Mouse (Mus musculus): ENCODE measurements at regions not wholly inside any gene's neighbourhood (a gene's known extent, or its start where the extent isn't known, plus 50 kb on each side); places are given as distances from the start of the nearest gene placed in this dataset.

- ChIA-PET CTCF (interaction anchor here (0.8 kb wide), 1 partner anchor 10 kb away, joined by 3 read pairs; no protein-coding TSS in a partner anchor), POLR2A (interaction anchor here (0.6 kb wide), 1 partner anchor 562 kb away, joined by 3 read pairs; no protein-coding TSS in a partner anchor)
- DNase-seq (ENCODE audit: low read depth, low spot score) = no peak
- TF ChIP-seq CTCF (IDR thresholded peaks at IDR 0.05) = no peak
- ATAC-seq = no peak
- H3K27me3 ChIP-seq = peaks cover 34% of the 10 kb centered on the region
- in situ Hi-C loops (cut with MboI; ENCODE audit: low pct_unique_long_range_greater_than_20kb) = loop anchor here (5.0 to 25.0 kb wide), 3 partner anchors 48 to 750 kb away; partner anchors contain the start of gene Plk2
These were observed 110.1 kb upstream of the Actbl2 start for GRCm38 (mm10) chr13:111144721-111145120.

- TF ChIP-seq CTCF (IDR thresholded peaks at IDR 0.05) = no peak
- CTCF ChIA-PET = no interaction called here
- no peak for ATAC-seq
- in situ Hi-C loops (cut with MboI; ENCODE audit: low pct_unique_long_range_greater_than_20kb) = no loop called here
- POLR2A ChIA-PET = no interaction called here
- no peak for DNase-seq (ENCODE audit: low read depth, low spot score)
- peaks cover 5% of the 10 kb centered on the region for H3K27me3 ChIP-seq
These were observed 96.7 kb upstream of the Actbl2 start for GRCm38 (mm10) chr13:111157921-111158638.

GRCm38 (mm10) chr13:111159498-111159897 lies 95.3 kb upstream of the Actbl2 start:
- ATAC-seq (no peak), DNase-seq (ENCODE audit: low read depth, low spot score) (no peak)
- ChIA-PET CTCF (no interaction called here), POLR2A (no interaction called here)
- TF ChIP-seq CTCF (IDR thresholded peaks at IDR 0.05) = no peak
- H3K27me3 ChIP-seq = peaks cover 8% of the 10 kb centered on the region
- in situ Hi-C loops (cut with MboI; ENCODE audit: low pct_unique_long_range_greater_than_20kb) = no loop called here

GRCm38 (mm10) chr13:111165538-111165937 lies 89.3 kb upstream of the Actbl2 start:
- POLR2A ChIA-PET = no interaction called here
- H3K27me3 ChIP-seq = peaks cover 54% of the 10 kb centered on the region
- CTCF ChIA-PET = no interaction called here
- in situ Hi-C loops (cut with MboI; ENCODE audit: low pct_unique_long_range_greater_than_20kb) = no loop called here
- TF ChIP-seq CTCF (IDR thresholded peaks at IDR 0.05) = no peak
- ATAC-seq = no peak
- DNase-seq (ENCODE audit: low read depth, low spot score) = no peak

GRCm38 (mm10) chr13:111170269-111171165 lies 84.3 kb upstream of the Actbl2 start:
- POLR2A ChIA-PET = no interaction called here
- ATAC-seq (no peak), DNase-seq (ENCODE audit: low read depth, low spot score) (no peak)
- CTCF ChIA-PET = no interaction called here
- peaks cover 49% of the 10 kb centered on the region for H3K27me3 ChIP-seq
- no peak for TF ChIP-seq CTCF (IDR thresholded peaks at IDR 0.05)
- in situ Hi-C loops (cut with MboI; ENCODE audit: low pct_unique_long_range_greater_than_20kb) = no loop called here

GRCm38 (mm10) chr13:111179186-111179585 lies 75.6 kb upstream of the Actbl2 start:
- CTCF ChIA-PET = interaction anchor here (1.0 to 1.4 kb wide), 2 partner anchors 12 to 24 kb away, joined by 3 to 4 read pairs; no protein-coding TSS in a partner anchor
- TF ChIP-seq CTCF (IDR thresholded peaks at IDR 0.05) = no peak
- ATAC-seq (no peak), DNase-seq (ENCODE audit: low read depth, low spot score) (no peak)
- H3K27me3 ChIP-seq = peaks cover 11% of the 10 kb centered on the region
- in situ Hi-C loops (cut with MboI; ENCODE audit: low pct_unique_long_range_greater_than_20kb) = no loop called here
- POLR2A ChIA-PET = no interaction called here

GRCm38 (mm10) chr13:111183293-111183692 lies 71.5 kb upstream of the Actbl2 start:
- no peak for TF ChIP-seq CTCF (IDR thresholded peaks at IDR 0.05)
- DNase-seq (ENCODE audit: low read depth, low spot score) (no peak), ATAC-seq (no peak)
- peaks cover 6% of the 10 kb centered on the region for H3K27me3 ChIP-seq
- in situ Hi-C loops (cut with MboI; ENCODE audit: low pct_unique_long_range_greater_than_20kb) = no loop called here
- CTCF ChIA-PET = no interaction called here
- POLR2A ChIA-PET = no interaction called here

- no peak for TF ChIP-seq CTCF (IDR thresholded peaks at IDR 0.05)
- CTCF ChIA-PET = no interaction called here
- peaks cover 9% of the 10 kb centered on the region for H3K27me3 ChIP-seq
- DNase-seq (ENCODE audit: low read depth, low spot score) (no peak), ATAC-seq (no peak)
- in situ Hi-C loops (cut with MboI; ENCODE audit: low pct_unique_long_range_greater_than_20kb) = no loop called here
- POLR2A ChIA-PET = no interaction called here
These were observed 69.0 kb upstream of the Actbl2 start for GRCm38 (mm10) chr13:111185799-111186198.

GRCm38 (mm10) chr13:111186833-111187232 lies 68.0 kb upstream of the Actbl2 start:
- POLR2A ChIA-PET = no interaction called here
- peaks cover 9% of the 10 kb centered on the region for H3K27me3 ChIP-seq
- no peak for DNase-seq (ENCODE audit: low read depth, low spot score)
- no peak for TF ChIP-seq CTCF (IDR thresholded peaks at IDR 0.05)
- CTCF ChIA-PET = no interaction called here
- no peak for ATAC-seq
- in situ Hi-C loops (cut with MboI; ENCODE audit: low pct_unique_long_range_greater_than_20kb) = no loop called here

- DNase-seq (ENCODE audit: low read depth, low spot score) (no peak), ATAC-seq (no peak)
- in situ Hi-C loops (cut with MboI; ENCODE audit: low pct_unique_long_range_greater_than_20kb) = loop anchor here (5.0 kb wide), 1 partner anchor 47 kb away; no protein-coding TSS in a partner anchor
- ChIA-PET CTCF (no interaction called here), POLR2A (no interaction called here)
- no peak for TF ChIP-seq CTCF (IDR thresholded peaks at IDR 0.05)
- H3K27me3 ChIP-seq = peaks cover 6% of the 10 kb centered on the region
These were observed 60.9 kb upstream of the Actbl2 start for GRCm38 (mm10) chr13:111193919-111194318.

- POLR2A ChIA-PET = no interaction called here
- in situ Hi-C loops (cut with MboI; ENCODE audit: low pct_unique_long_range_greater_than_20kb) = loop anchor here (5.0 kb wide), 1 partner anchor 47 kb away; no protein-coding TSS in a partner anchor
- CTCF ChIA-PET = no interaction called here
- TF ChIP-seq CTCF (IDR thresholded peaks at IDR 0.05) = no peak
- H3K27me3 ChIP-seq = peaks cover 6% of the 10 kb centered on the region
- ATAC-seq (no peak), DNase-seq (ENCODE audit: low read depth, low spot score) (no peak)
These were observed 60.5 kb upstream of the Actbl2 start for GRCm38 (mm10) chr13:111194337-111194736.
